Mouse (Mus musculus) CH12.LX (cell line): ENCODE data around the gene Sirt3. TPM values are rescaled to one million over a fixed set of nuclear protein-coding genes. Genes with fewer than 3 reads are reported as not detected.

ENCODE experiments used
- DNase-seq: peaks from one replicate; pipeline ENCODE4 v3.0.0-alpha.2; 2013; ENCODE audit errors: extremely low read depth
- H3K27ac ChIP-seq: 2 replicates; pipeline ENCODE4 v1.5.1; 2012; ENCODE audit warnings: low read depth, mild to moderate bottlenecking, control low read depth, moderate library complexity; ENCODE audit not compliant: insufficient read depth
- H3K27me3 ChIP-seq: replicated peaks from 2 replicates; pipeline ENCODE3; 2012; ENCODE audit warnings: inconsistent platforms
- H3K36me3 ChIP-seq, 2 experiments: replicated peaks in 1 of 2; 2 replicates each; pipeline versions ENCODE3 to v1.6.1; 2012; ENCODE audit warnings: inconsistent platforms in 1 of 2, low read length in 1 of 2, mild to moderate bottlenecking in 1 of 2, mixed read lengths in 1 of 2, moderate library complexity in 1 of 2; ENCODE audit not compliant: control insufficient read depth in 1 of 2, insufficient read depth in 1 of 2
- H3K4me1 ChIP-seq, 2 experiments: 2 replicates each; pipeline ENCODE4 v1.6.1; 2012; ENCODE audit warnings: inconsistent platforms in 1 of 2, moderate library complexity in 1 of 2; ENCODE audit not compliant: insufficient read depth in 2 of 2, control insufficient read depth in 1 of 2
- H3K4me2 ChIP-seq: 2 replicates; pipeline ENCODE4 v1.6.1; 2012; ENCODE audit warnings: low read depth, mild to moderate bottlenecking, control low read depth; ENCODE audit not compliant: poor library complexity, insufficient read depth, severe bottlenecking
- H3K4me3 ChIP-seq, 3 experiments: fragments of 150-350 bp in 1 of 3; sonication (generic) in 1 of 3; replicated peaks in 1 of 3; 2 replicates each; pipeline versions ENCODE3 to v1.5.1; 2011 to 2012; ENCODE audit warnings: low read depth in 2 of 3, low read length in 2 of 3, mild to moderate bottlenecking in 2 of 3, moderate library complexity in 2 of 3, control low read depth in 1 of 3, improper control_type of control experiment in 1 of 3, inconsistent platforms in 1 of 3, mixed read lengths in 1 of 3; ENCODE audit not compliant: poor library complexity in 1 of 3
- H3K79me2 ChIP-seq: replicated peaks from 2 replicates; pipeline ENCODE4 v1.6.1; 2012; ENCODE audit warnings: mild to moderate bottlenecking, moderate library complexity; ENCODE audit not compliant: control insufficient read depth, poor library complexity, insufficient read depth, severe bottlenecking; ENCODE audit errors: extremely low read depth
- H3K9ac ChIP-seq: 2 replicates; pipeline ENCODE4 v1.6.1; 2012; ENCODE audit warnings: low read depth, mild to moderate bottlenecking, control low read depth, moderate library complexity; ENCODE audit not compliant: insufficient read depth
- H3K9me3 ChIP-seq: replicated peaks from 2 replicates; pipeline ENCODE3; 2012; ENCODE audit warnings: low read length, inconsistent platforms, mixed read lengths
- BHLHE40 ChIP-seq: IDR thresholded peaks from 2 replicates; pipeline ENCODE4 v1.6.1; 2011; ENCODE audit warnings: mild to moderate bottlenecking, low read depth, low read length, improper control_type of control experiment
- CHD1 ChIP-seq: IDR thresholded peaks from 2 replicates; pipeline ENCODE4 v1.6.1; 2012; ENCODE audit warnings: low read depth, low read length, improper control_type of control experiment, inconsistent platforms
- CHD2 ChIP-seq: IDR thresholded peaks from 2 replicates; pipeline ENCODE4 v1.6.1; 2011; ENCODE audit warnings: low read length, improper control_type of control experiment
- E2F4 ChIP-seq: IDR thresholded peaks from 2 replicates; pipeline ENCODE4 v1.6.1; 2011; ENCODE audit warnings: low read depth, low read length, improper control_type of control experiment; ENCODE audit not compliant: insufficient replicate concordance
- EP300 ChIP-seq: IDR thresholded peaks from 2 replicates; pipeline ENCODE4 v1.6.1; 2011; ENCODE audit warnings: low read length, improper control_type of control experiment
- IRF4 ChIP-seq: IDR thresholded peaks from 2 replicates; pipeline ENCODE4 v1.6.1; 2014; ENCODE audit warnings: low read depth, mild to moderate bottlenecking, inconsistent platforms, low read length, improper control_type of control experiment
- JUN ChIP-seq: IDR thresholded peaks from 2 replicates; pipeline ENCODE4 v1.6.1; 2011; ENCODE audit warnings: low read depth, mild to moderate bottlenecking, low read length, improper control_type of control experiment, moderate library complexity; ENCODE audit not compliant: insufficient read depth
- JUND ChIP-seq: conservative IDR thresholded peaks from 2 replicates; pipeline ENCODE4 v1.6.1; 2011; ENCODE audit warnings: low read depth, low read length, improper control_type of control experiment
- KAT2A ChIP-seq: IDR thresholded peaks from 2 replicates; pipeline ENCODE4 v1.6.1; 2012; ENCODE audit warnings: low read length, improper control_type of control experiment, inconsistent platforms; ENCODE audit not compliant: insufficient replicate concordance
- MAFK ChIP-seq: IDR thresholded peaks from 2 replicates; pipeline ENCODE4 v1.6.1; 2011; ENCODE audit warnings: low read length, improper control_type of control experiment; ENCODE audit not compliant: insufficient replicate concordance
- MAX ChIP-seq: IDR thresholded peaks from 2 replicates; pipeline ENCODE4 v1.6.1; 2011; ENCODE audit warnings: low read length, improper control_type of control experiment
- MXI1 ChIP-seq: IDR thresholded peaks from 2 replicates; pipeline ENCODE4 v1.6.1; 2011; ENCODE audit warnings: mild to moderate bottlenecking, low read depth, low read length, improper control_type of control experiment
- NRF1 ChIP-seq: IDR thresholded peaks from 2 replicates; pipeline ENCODE4 v1.6.1; 2014; ENCODE audit warnings: low read depth, mild to moderate bottlenecking, inconsistent platforms, low read length, improper control_type of control experiment, moderate library complexity
- PAX5 ChIP-seq: IDR thresholded peaks from 2 replicates; pipeline ENCODE4 v1.6.1; 2012; ENCODE audit warnings: low read length, inconsistent platforms, mixed read lengths
- POLR2AphosphoS2 ChIP-seq: IDR thresholded peaks from 2 replicates; pipeline ENCODE4 v1.6.1; 2011; ENCODE audit warnings: low read depth, low read length, improper control_type of control experiment
- RCOR1 ChIP-seq: conservative IDR thresholded peaks from 2 replicates; pipeline ENCODE4 v1.6.1; 2012; ENCODE audit warnings: low read depth, mild to moderate bottlenecking, inconsistent platforms, low read length, improper control_type of control experiment
- SIN3A ChIP-seq: IDR thresholded peaks from 2 replicates; pipeline ENCODE4 v1.6.1; 2012; ENCODE audit warnings: low read length, improper control_type of control experiment, inconsistent platforms
- TCF12 ChIP-seq: IDR thresholded peaks from 2 replicates; pipeline ENCODE4 v1.6.1; 2014; ENCODE audit warnings: low read depth, mild to moderate bottlenecking, inconsistent platforms, low read length, improper control_type of control experiment
- UBTF ChIP-seq: IDR thresholded peaks from 2 replicates; pipeline ENCODE4 v1.6.1; 2012; ENCODE audit warnings: low read depth, mild to moderate bottlenecking, inconsistent platforms, low read length, improper control_type of control experiment, moderate library complexity
- USF1 ChIP-seq: IDR thresholded peaks from 2 replicates; pipeline ENCODE4 v1.6.1; 2014; ENCODE audit warnings: low read depth, mild to moderate bottlenecking, inconsistent platforms, low read length, improper control_type of control experiment
- USF2 ChIP-seq: conservative IDR thresholded peaks from 2 replicates; pipeline ENCODE4 v1.6.1; 2011; ENCODE audit warnings: low read depth, low read length, improper control_type of control experiment
- ZC3H11A ChIP-seq: IDR thresholded peaks from 2 replicates; pipeline ENCODE4 v1.6.1; 2012; ENCODE audit warnings: low read depth, mild to moderate bottlenecking, inconsistent platforms, low read length, improper control_type of control experiment
- ZKSCAN1 ChIP-seq: IDR thresholded peaks from 2 replicates; pipeline ENCODE4 v1.6.1; 2012; ENCODE audit warnings: low read depth, inconsistent platforms, low read length, improper control_type of control experiment, borderline replicate concordance
- ZMIZ1 ChIP-seq: IDR thresholded peaks from 2 replicates; pipeline ENCODE4 v1.6.1; 2012; ENCODE audit warnings: low read depth, mild to moderate bottlenecking, inconsistent platforms, low read length, improper control_type of control experiment
- ZNF384 ChIP-seq: IDR thresholded peaks from 2 replicates; pipeline ENCODE4 v1.6.1; 2012; ENCODE audit warnings: low read depth, low read length, improper control_type of control experiment, inconsistent platforms
- dilution Hi-C: fragments of 300-500 bp; cut with MboI; formaldehyde crosslinking; loops from 2 replicates; pipeline ENCODE4 v1.14.3; 2020; ENCODE audit warnings: low sequenced_read_pairs; ENCODE audit not compliant: extremely low pct_unique_long_range_greater_than_20kb, extremely low pct_ligation_motif_present
- in situ Hi-C: fragments of 300-500 bp; cut with MboI; formaldehyde crosslinking; loops from 3 replicates; pipeline ENCODE4 v1.14.3; 2019; ENCODE audit warnings: low sequenced_read_pairs, low pct_ligation_motif_present, low pct_unique_long_range_greater_than_20kb, mixed read lengths
- polyA plus RNA-seq: library from polyadenylated mRNA; unstranded; fragments of >175 nt; gene quantifications from 2 replicates; pipeline ENCODE4 v1.2.1, GENCODE M21; 2012; ENCODE audit warnings: low read depth; ENCODE audit not compliant: insufficient read length
- total RNA-seq, 2 experiments: library from RNA; depleted of rRNA; stranded (reverse); fragments of 300-350 nt in 1 of 2; fragments of >200 nt in 1 of 2; gene quantifications; 2 replicates each; pipeline ENCODE4 v1.2.3; 2012 to 2014

Sirt3 gene
- total and polyA plus RNA-seq, 3 experiments, result 12.6 to 23.7 (median 16.6) TPM

GRCm38 (mm10) chr7:140858746-140859145 lies 23.4 kb downstream of the Sirt3 start:
- Histone ChIP-seq H3K4me2 (peak overlapping the region; percentile 79), H3K4me3 (peak overlapping the region; percentile 84 to 98 (median 92)), H3K27ac (no peak overlapping the region), H3K9ac (peak overlapping the region; percentile 97; the same call in 1 of the 2 replicates), H3K27me3 (no peaks in the 10 kb centered on the region), H3K4me1 (peaks cover 22 to 35% of the 10 kb centered on the region in 2 experiments), H3K36me3 (peaks cover 55 to 70% of the 10 kb centered on the region in 2 experiments), H3K9me3 (no peaks in the 10 kb centered on the region), H3K79me2 (peaks cover 35% of the 10 kb centered on the region)
- TF ChIP-seq CHD2 (no peak), RCOR1 (no peak), SIN3A (no peak), TCF12 (no peak), ZNF384 (no peak), UBTF (no peak), USF2 (no peak), BHLHE40 (no peak), USF1 (no peak), NRF1 (no peak), EP300 (no peak), E2F4 (no peak), JUND (no peak), ZMIZ1 (no peak), ZC3H11A (no peak), MXI1 (no peak), CHD1 (no peak)
- in situ Hi-C loops (no loop called here), dilution Hi-C loops (no loop called here)
- DNase-seq, result no peak

- H3K9me3 ChIP-seq, result no peaks in the 10 kb centered on the region
- TF ChIP-seq JUN (no peak), IRF4 (0 out of 2 replicates have a peak, but pooled peaks have one; percentile 8), SIN3A (peak; percentile 0), USF2 (no peak), POLR2AphosphoS2 (no peak), ZKSCAN1 (no peak), UBTF (0 out of 2 replicates have a peak, but pooled peaks have one; percentile 44), KAT2A (no peak), NRF1 (no peak), MAFK (no peak), TCF12 (0 out of 2 replicates have a peak, but pooled peaks have one; percentile 1), CHD2 (no peak), PAX5 (no peak), MAX (no peak)
- TF ChIP-seq, all 38 proteins: peak for 4
- Histone ChIP-seq H3K79me2 (peaks cover 35% of the 10 kb centered on the region), H3K36me3 (peaks cover 55 to 70% of the 10 kb centered on the region in 2 experiments), H3K4me1 (peaks cover 22 to 35% of the 10 kb centered on the region in 2 experiments), H3K4me3 (peak within 1 kb of the TSS; percentile 84 to 98 (median 92)), H3K9ac (peak within 1 kb of the TSS; percentile 97), H3K27me3 (no peaks in the 10 kb centered on the region), H3K4me2 (peak within 1 kb of the TSS; percentile 79), H3K27ac (peak within 1 kb of the TSS; percentile 78)
- in situ Hi-C loops, result no loop called here
- dilution Hi-C loops, result no loop called here
- DNase-seq, result no peak
These were observed 24.3 kb downstream of the Sirt3 start, which contains the start of gene Bet1l for GRCm38 (mm10) chr7:140857550-140858505. Gene Bet1l, minus strand, starts transcription at chr7:140857577.
